Mouse (Mus musculus) embryo, embryonic 9.5 days (tissue): Measurements from ENCODE around the gene Trim8.

ENCODE experiments used
- DNase-seq: peaks from one replicate; pipeline ENCODE4 v3.0.0-alpha.2; 2017; ENCODE audit errors: extremely low spot score

Trim8 gene

DNA sequence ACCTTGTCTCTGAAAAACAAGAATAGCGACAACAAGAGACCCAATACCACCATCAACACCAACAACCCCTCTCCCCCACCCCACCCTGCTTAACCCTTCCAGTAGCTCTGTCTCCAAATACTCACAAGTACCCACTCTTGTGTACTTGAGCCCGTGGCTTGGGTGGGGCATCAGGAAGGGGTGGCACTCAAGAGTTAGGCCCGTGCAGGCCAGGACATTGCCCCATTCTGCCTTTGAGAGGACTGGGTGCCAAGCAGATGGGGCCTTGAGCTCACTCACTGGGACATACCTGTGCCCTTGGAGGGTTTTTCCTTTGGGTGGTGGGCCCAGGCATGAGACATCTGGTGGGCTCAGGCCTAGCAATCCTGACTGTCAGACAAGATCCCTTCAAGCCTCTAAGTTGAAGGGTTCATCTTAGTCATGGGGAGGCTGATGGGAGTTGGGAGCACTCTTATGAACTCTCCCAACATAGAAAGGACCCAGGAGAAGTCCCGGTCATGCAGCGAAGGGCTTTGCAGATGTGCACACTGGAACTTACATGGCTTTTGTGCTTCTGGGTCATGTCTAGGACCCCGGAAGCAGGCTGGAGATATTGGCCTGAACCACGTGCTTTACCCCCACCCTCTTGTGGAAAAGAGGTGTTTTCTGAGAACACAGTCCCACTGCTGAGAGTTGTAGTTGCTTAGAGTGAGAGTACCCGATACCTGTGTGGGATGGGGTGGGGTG, 4.3 kb downstream of the Trim8 start:
- DNase-seq, result no peak

DNA sequence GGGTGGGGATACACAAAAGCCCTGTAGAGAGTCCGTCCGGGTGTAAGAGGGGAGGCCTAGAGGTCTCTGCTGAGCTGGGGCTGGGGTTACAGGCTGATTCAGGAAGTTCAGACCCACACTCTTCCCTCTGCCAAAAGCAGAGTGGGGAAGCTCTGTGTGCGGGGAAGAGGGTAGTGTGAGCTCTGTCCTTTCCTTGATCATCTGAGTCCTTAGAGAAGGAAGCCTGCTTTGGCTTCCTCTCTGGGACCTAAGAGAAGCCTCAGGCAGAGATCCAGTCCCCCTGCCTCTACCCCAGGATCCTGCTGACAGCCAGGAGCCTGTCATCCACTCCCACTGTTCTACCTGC, 4.8 kb downstream of the Trim8 start:
- no peak for DNase-seq

DNA sequence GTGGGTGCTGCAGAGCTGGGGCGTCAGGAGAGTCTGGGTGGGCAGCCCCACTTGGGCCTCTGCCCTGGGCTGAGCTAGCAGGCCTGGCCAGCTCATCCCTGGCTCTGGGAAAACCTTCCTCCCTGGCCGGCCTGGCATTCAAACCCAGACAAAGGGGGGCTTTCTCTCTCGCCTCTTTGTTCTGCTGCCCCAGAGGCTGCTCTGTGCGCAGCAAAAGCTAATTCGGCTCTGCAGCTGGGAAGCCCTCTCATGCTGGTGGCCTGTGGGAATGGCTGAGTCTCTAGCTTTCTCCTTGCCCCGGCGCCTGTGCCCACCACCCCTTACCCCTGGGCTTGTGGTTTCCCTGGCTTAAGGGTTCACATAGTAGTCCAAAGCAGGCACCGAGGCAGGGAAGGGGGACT, 5.7 kb downstream of the Trim8 start:
- no peak for DNase-seq

DNA sequence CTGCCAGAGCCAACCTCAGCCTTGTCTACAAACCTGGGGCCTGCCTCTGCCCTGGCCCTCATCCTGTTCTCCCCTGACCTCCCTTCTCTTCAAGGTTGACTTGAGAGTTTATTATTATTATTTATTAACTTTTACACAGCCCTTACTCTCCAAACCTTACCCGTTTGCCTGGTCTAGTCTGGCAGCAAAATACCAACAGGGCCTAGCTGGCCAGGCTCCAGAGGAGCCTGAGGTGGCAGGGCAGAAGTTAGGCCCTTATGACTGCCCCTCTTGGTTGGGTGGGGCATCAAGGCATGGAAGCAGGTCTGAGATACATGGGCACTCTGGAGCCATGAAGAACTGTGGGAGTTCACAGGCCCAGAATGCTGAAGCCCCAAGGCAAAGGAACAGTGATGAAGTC, 6.3 kb downstream of the Trim8 start:
- no peak for DNase-seq

DNA sequence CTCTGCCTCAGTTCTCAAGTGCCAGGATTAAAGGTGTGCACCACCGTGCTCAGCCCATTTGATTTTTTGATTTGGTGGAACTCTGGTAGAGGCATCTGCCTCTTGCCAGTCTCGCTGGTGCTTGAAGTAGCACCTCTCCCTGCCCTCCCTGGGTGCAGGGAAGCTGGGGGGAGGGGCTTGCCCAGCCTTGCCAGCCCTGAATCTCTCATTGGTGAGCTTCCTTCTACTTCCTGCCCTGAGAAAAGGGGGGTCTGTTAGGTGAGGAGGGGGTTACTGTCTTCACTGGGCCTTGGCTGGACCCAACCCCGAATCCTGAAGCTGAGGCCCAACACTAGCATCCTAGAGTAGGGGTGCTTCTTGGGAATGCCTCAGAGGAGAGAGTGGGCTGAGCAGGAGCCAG, 7.2 kb downstream of the Trim8 start:
- DNase-seq, result no peak

DNA sequence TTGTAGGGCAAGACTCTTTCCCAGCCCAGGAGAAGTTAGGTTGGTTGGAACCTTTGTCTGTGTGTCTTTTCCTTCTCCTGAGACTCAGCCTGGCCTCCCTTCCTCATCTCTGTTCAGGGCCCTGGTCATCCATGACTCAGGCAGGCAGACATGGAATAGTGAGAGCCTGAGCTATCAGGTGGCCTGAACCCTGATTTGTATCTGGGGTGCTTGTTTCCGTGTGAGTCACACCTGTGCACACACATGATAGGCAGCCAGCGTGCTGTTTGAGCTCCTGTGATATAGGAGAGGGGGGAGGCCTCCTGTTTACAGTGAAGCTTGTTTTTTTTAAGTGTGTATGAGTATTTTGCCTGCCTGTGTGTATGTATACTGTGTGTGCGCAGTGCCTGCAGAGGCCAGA, 7.7 kb downstream of the Trim8 start:
- DNase-seq, result no peak

DNA sequence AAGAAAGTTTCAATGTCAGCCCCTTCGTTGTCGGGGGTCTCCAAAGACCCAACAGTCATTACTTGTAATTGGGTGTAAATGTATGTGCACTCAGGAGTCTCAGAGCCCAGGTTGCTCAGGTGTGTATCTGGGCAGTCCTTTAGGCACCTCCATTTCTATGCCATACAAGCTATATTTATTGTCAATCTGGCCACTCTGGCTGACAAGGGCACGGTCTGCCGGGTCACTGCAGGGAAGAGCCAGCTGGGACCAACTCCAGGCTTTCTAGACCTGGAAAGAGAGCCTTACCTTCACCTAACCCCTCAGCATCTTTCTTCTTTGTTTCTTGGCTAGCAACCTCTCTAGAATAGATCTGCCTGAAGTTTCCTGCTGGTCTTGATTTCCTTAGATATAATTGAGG, 8.2 kb downstream of the Trim8 start:
- DNase-seq, result no peak

DNA sequence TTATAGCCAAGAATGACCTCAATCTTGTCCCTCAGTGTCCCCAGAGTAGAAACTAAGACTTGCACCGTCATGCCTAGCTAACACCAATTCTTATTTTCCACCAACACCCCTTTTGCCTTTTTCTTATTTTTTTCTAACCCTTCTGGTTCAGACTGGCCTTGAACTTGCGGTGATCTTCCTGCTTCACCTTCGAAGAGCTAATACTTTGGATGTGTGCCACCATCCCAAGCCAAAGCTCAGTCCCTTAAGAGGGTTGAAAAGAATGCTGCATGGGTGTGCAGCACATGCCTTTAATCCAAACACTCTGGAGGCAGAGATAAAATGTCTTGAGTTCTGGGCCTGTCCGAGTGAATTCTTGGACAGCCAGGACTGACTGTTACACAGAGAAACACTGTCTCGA, 8.9 kb downstream of the Trim8 start:
- no peak for DNase-seq

DNA sequence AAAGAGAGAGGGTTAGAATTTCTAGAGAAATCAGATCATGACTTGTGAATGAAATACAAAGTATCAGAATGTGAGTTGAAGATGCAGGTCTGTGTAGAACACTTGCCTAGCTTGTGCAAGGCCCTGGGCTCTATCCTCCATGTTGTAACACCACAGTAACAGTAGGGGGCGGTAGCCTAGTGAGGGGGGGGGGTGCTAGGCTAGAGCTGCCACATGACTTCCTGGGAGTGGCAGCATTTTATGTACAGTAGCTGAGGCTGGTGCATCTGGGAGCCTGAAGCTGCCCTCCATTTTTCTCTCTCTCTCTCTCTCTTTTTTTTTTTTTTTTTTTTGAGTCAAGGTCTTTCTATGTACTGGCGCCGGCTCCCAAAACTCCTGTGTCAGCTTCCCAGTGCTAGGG, 9.3 kb downstream of the Trim8 start:
- DNase-seq, result no peak

DNA sequence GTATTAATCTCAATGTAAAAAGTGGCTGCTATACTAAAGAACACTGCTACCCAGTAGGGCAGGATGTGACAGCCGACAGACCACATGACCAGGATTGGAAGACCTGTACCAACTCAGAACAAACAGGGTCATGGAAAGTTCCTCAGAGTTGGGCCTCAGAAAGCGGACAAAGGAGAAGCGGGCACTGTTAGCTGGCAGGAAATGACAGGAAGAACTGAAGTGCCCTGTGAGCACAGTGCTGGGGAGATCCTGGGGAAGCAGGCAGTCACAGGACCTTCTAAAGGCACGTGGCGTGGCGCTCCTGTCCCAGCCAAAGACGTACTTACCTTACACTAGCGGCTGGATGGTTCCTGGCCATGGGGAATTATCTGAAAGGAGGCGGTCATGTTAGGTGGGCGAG, 9.8 kb downstream of the Trim8 start:
- no peak for DNase-seq

DNA sequence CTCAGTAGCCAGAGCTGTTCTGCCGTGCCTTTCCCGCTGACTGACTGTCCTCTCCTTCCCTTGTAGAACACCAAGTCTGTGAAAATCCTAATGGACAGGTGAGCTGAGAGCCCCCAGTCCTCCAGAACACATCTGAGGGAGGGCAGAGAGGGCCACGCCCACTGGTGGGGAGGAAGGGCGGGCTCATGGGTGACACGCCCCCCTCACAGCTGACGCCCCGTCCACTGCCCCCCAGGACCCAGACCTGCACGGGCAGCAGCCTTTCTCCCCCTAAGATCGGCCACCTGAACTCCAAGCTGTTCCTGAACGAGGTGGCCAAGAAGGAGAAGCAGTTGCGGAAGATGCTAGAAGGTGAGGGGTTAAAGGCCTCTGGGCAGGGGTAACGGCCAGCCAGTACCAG, 12.9 kb downstream of the Trim8 start:
- no peak for DNase-seq

DNA sequence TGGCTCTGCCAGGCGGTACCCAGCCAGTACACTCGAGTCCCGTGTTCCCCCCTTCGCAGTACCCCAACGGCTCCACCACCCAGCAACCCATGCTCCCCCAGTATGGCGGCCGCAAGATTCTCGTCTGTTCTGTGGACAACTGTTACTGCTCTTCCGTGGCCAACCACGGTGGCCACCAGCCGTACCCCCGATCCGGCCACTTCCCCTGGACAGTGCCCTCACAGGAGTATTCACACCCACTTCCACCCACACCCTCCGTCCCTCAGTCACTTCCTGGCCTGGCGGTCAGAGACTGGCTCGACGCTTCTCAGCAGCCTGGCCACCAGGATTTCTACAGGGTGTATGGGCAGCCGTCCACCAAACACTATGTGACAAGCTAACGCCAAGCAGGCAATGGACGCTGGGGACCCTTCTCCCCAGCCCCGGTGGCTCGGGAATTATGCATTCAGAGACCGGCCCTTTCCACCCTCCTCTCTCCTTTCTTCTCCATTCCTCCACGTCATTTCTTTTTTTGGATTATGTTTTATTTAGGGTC, 13.9 kb downstream of the Trim8 start:
- no peak for DNase-seq

DNA sequence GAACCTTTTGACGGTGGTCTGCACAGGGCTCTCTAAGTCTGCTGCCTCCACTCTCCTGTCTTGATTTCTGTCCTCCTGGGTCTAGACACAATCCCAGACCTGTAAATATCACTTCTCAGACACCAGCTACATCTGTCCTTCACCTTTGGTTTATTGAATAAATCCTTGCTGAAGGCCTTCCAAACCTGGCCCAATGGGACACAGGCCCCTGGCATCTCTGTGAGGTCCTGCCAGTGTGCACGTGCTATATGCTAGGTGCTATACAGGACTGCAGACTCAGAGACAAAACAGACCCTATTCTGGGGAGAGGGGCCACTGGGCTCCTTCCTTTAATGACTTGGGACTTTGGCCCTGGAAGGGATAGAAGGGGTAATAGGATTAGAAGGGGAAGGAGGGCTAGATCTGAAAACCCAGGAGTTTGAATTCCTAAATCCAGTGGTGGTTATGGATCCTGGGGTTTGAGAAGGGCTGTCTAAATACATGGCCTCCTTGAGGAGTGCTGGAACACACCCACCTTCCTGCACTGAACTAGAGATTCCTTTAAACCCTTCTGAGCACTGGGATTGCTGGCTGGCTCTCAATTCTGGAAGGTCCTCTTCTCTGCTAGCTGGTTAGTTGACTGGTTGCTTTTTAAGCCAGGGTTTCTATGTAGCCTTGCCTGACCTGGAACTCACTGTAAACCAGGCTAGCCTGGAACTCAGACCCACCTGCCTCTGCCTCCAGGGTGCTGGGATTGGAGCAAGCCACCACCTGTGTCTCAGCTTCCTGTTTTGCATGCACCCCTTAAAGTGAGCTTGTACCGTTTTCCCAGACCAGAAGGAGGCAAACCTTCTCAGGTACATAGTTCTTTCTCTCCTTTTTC, 15.4 kb downstream of the Trim8 start:
- no peak for DNase-seq

DNA sequence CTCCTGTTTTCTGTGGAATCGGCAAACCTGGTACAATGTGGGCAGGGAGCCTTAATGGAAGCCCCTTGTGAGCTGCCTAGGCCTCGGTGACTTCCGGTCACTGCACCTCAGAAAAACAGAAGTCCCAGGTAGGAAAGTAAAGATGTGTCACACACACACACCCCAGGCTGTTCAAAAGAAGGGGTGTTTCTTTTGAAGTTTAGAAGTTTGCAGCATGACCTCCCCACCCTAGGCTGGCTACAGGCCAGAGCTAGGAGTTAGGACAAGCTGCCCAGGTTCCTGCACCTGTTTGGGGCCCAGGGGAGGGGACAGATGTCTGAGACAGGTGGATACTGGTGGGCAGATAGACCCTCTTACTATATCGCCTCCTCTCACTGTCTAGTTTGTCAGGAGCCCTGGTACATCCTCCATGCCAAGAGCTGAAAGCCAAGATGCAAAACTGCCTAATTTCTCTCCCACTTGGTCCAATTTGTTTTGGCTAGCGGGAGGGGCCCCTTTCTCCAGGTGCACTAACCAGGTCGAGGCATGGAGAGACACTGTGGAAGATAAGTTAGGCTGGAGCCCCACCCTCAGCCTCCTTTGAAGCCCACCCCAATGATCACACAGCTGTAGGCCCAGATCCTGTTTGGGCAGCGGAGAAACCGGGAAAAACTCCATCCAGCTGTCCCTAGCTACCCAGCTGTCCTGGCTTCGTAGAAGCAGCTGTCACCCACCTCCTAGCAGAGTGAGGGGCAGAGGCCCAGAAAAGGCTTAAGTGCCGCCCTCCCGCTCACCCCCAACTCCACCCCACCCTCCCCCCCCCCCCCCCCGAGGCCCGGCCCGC, 16.2 kb downstream of the Trim8 start:
- no peak for DNase-seq

DNA sequence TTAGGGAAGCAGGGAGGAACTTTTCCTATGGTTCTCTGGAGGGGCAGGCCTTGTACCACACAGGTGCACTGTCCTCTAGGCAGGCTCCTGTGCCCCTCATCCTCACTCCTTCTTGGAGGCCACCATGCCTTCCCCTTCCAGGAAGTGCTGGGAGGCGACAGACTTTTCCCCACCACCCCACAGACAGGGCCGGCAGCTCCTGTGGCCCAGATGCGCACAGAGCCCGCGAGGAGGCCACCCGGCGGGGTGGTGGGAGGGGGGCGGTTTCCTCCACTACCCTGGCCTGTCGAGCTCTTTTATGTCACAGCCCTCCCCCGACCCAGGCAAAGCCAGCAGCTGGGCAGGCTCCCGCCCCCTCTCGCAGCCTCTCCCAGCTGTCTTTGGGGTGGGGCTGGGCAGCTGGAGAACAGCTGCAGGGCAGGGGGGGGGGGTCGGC, 16.9 kb downstream of the Trim8 start:
- peak; percentile 73 for DNase-seq

DNA sequence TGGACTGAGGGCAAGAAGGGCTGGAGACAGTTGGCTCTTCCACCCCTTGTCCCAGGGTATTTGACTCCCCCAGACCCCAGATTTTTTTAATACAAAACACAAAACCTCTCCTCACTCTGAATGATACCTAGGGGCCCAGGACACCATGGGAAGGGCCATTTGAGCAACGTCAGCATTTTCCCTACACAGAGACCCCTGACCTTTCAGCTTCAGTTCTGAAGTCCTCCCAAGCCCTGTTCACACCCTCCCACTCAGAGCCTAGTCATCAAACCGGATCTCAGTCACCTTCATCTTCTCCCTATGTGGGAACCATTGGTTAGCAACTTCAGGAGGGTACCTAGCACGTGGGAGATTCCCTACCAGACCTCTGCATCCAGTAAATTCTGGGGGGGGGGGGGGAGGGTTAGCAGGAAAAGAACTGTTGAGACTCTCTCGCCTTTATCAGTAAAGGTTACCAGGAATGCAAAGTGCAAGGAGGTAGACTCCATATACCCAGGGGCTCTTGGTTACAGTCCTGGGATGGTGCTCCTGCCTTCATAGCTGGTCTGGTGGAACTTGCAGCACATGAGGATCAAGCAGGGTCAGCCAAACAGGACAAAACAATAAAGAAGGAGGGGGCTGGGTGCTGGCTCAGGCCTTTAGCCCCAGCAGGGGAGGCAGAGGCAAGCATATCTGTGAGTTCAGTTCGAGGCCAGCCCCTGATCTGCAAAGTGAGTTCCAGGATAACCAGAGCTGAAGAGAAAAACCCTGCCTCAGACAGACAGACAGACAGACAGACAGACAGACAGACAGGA, 17.5 kb downstream of the Trim8 start:
- DNase-seq, result peak; percentile 51

DNA sequence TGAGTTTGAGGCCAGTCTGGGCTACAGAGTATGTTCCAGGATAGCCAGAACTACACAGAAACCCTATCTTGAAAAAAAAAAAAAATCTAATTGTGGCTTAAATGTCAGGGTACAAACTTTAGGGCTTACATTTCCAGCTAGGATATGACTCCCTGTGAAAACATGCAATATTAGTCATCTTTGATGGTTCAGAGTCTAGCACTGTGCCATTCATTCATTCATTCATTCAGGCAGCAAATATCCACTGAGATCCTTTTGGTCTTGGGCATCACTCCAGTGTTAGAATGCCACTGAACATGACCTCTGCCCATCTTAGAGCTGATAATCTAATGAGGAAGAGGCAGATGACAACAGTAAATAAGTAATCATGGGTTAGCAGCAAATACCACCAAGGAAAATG, 20.2 kb downstream of the Trim8 start:
- no peak for DNase-seq

DNA sequence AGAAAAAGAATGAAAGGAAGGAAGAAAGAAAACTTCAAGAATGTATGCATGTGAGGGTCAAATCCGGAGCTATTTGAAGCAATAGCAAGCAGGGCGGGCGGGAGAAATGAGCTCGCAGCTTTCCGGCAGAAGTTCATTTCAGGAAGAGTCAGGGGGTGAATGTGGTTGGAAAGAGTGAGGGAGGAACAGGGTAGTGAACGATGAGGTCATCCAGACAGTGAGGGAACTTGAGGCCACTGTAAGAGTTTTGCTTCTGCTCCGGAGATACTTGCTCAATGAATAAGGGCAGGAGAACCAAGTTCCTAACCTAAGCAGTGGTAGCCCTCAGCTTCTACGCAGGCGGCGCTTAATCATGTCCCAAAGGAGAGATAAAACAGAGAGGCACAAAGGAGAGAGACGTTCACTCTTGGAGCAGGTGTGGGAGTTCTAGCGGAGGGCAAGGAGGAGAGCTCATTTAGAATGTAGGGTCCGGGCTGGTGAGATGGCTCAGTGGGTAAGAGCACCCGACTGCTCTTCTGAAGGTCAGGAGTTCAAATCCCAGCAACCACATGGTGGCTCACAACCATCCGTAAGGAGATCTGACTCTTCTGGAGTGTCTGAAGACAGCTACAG, 21.0 kb downstream of the Trim8 start:
- no peak for DNase-seq

DNA sequence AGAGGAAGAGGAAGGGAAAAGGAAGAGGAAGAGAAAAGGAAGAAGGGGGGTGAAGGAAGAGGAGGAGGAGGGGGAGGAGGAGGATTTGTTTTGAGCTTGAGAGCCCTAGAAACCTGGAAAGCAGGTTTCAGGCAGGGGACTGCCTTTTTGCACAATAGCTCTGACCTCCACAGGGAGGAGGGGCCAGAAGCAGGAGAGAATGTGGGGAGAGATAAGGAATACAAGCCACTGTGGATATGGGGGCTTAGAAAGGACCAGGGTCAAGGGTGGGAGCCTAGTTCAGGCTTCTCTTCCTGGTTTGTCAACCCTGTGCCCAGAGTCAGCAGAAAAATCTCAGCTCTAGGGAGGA, 21.6 kb downstream of the Trim8 start:
- DNase-seq, result peak; percentile 31

DNA sequence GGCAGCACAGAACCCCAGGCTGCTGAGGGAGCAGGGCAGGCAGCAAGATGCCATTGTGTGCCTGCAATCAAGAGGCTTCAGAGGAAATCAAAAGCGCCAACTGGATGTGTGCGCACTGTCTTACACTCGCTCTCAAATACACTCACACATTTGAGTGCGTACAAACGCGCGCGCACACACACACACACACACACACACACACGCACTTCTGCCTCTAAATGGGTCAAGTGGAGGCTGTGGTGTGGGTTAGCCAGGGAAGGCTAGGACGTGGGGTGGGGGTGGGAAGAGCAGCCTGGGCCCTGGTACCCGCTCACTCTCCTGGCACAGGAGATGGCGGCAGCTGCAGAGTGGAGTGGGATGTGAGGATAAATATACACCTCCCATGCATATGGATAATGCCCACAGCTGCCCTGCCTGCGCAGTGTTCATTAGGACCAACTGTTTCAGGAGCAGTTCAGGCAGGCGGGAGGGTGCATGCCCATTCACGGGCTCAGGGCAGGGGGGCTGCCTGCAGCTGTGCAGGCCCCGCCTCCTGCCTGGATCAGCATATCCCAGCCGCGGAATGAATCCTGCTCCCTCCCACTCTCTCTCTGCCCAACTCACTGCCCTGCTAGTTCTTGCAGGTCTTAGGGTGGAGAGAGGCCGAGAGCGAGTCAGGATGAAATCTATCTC, 22.1 kb downstream of the Trim8 start:
- DNase-seq, result peak; percentile 81

DNA sequence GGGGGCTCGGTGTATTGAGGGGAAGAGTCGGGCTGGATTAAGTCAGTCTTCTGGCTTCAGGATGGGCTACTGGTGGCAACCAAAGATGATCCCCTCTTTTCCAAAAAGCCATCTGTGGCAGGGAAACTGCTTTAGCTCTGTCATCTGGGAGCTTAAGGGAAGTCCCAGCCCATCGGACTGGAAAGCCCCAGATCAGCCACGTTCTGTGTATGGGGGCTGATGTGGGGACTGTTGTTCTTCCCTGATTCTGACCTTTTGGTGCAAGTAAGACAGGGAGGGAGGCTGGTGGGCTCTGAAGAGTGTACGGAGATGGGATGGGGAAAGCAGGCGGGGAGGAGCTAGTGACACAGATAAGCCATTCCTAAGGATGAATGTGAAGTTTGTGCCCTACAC, 22.6 kb downstream of the Trim8 start:
- no peak for DNase-seq
